Mouse (Mus musculus) C2C12 (cell line): ENCODE results near the gene Itgax. TPM values are rescaled to one million over a fixed set of nuclear protein-coding genes. Genes with fewer than 3 reads are reported as not detected.

Source experiments
- H3K27me3 ChIP-seq: one replicate; pipeline ENCODE4 v1.6.1; 2011; ENCODE audit not compliant: control insufficient read depth, insufficient read depth, insufficient read length
- H3K36me3 ChIP-seq: one replicate; pipeline ENCODE4 v1.6.1; 2011; ENCODE audit not compliant: control insufficient read depth, insufficient read depth
- H3K4me3 ChIP-seq: one replicate; pipeline ENCODE4 v1.5.1; 2011; ENCODE audit warnings: mild to moderate bottlenecking, control low read depth; ENCODE audit not compliant: poor library complexity, insufficient read depth, severe bottlenecking
- H3K79me2 ChIP-seq: one replicate; pipeline ENCODE4 v1.6.1; 2011; ENCODE audit not compliant: control insufficient read depth, insufficient read depth
- H3K79me3 ChIP-seq: one replicate; pipeline ENCODE4 v1.6.1; 2011; ENCODE audit warnings: low read depth, control low read depth
- H3ac ChIP-seq: one replicate; pipeline ENCODE3; 2011; ENCODE audit warnings: low read depth; ENCODE audit not compliant: control insufficient read depth, insufficient read length
- CEBPB ChIP-seq: IDR thresholded peaks from one replicate; pipeline ENCODE4 v1.6.1; 2011; ENCODE audit warnings: low read depth, mild to moderate bottlenecking, control low read depth, moderate library complexity
- CTCF ChIP-seq: IDR thresholded peaks from one replicate; pipeline ENCODE4 v1.5.1; 2011; ENCODE audit not compliant: control insufficient read depth, insufficient read depth, insufficient read length
- FOSL1 ChIP-seq: IDR thresholded peaks from one replicate; pipeline ENCODE4 v1.8.0; 2011; ENCODE audit warnings: mild to moderate bottlenecking, low read length; ENCODE audit not compliant: poor library complexity, insufficient read depth, severe bottlenecking
- MAX ChIP-seq: IDR thresholded peaks from one replicate; pipeline ENCODE4 v1.6.1; 2011; ENCODE audit warnings: mild to moderate bottlenecking, control low read depth
- MYOD1 ChIP-seq: IDR thresholded peaks from one replicate; pipeline ENCODE4 v1.6.1; 2011; ENCODE audit warnings: low read depth; ENCODE audit not compliant: control insufficient read depth, insufficient read length
- MYOG ChIP-seq: IDR thresholded peaks from one replicate; pipeline ENCODE4 v1.6.1; 2011; ENCODE audit not compliant: control insufficient read depth, insufficient read length; ENCODE audit errors: extremely low read depth
- USF1 ChIP-seq: IDR thresholded peaks from one replicate; pipeline ENCODE4 v1.6.1; 2011; ENCODE audit warnings: low read depth, mild to moderate bottlenecking, control low read depth, moderate library complexity
- polyA plus RNA-seq: library from polyadenylated mRNA; unstranded; fragments of >200 nt; fragmentation: generic; extraction: Trizol; gene quantifications from one replicate; pipeline ENCODE4 v1.2.1, GENCODE M21; 2012; ENCODE audit warnings: missing spikeins

Itgax gene
- polyA plus RNA-seq, 1 experiment, result not detected

DNA sequence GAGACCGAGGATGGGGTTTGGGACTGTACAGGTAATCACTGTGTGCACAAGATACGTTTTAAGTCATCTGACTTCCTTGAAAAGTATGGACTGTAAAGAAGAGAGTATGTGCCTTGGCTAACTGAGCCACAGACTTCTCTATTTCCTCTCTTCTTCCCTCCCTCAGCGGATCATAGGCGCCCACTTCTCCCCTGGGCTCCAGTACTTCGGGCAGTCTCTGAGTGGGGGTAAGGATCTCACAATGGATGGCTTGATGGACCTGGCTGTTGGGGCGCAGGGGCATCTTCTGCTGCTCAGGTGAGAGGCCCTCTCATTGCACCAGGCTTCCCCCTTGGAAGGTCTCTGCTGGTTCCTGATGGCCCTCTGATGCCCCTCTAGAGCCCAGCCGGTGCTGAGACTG lies 21.9 kb upstream of the Itgax start:
- H3ac ChIP-seq, result no peak overlapping the region
- no peaks in the 10 kb centered on the region for H3K79me2 ChIP-seq
- H3K36me3 ChIP-seq, result no peaks in the 10 kb centered on the region
- H3K27me3 ChIP-seq, result peaks cover 54% of the 10 kb centered on the region
- TF ChIP-seq MYOD1 (no peak), CTCF (no peak), MAX (no peak), CEBPB (no peak), FOSL1 (no peak), MYOG (no peak), USF1 (no peak)
- no peaks in the 10 kb centered on the region for H3K79me3 ChIP-seq
- H3K4me3 ChIP-seq, result no peak overlapping the region

- TF ChIP-seq CEBPB, result no peak
- TF ChIP-seq USF1, result no peak
- no peak for TF ChIP-seq MYOG
- TF ChIP-seq FOSL1, result no peak
- no peak for TF ChIP-seq MYOD1
- H3K79me2 ChIP-seq, result no peaks in the 10 kb centered on the region
- no peaks in the 10 kb centered on the region for H3K79me3 ChIP-seq
- H3ac ChIP-seq, result no peak overlapping the region
- peaks cover 53% of the 10 kb centered on the region for H3K27me3 ChIP-seq
- no peaks in the 10 kb centered on the region for H3K36me3 ChIP-seq
- H3K4me3 ChIP-seq, result no peak overlapping the region
These were observed 19.0 kb upstream of the Itgax start for GRCm38 (mm10) chr7:128110314-128110713.

- Histone ChIP-seq H3K79me3 (no peaks in the 10 kb centered on the region), H3K79me2 (no peaks in the 10 kb centered on the region), H3K27me3 (peaks cover 43% of the 10 kb centered on the region), H3ac (no peak overlapping the region), H3K4me3 (no peak overlapping the region), H3K36me3 (no peaks in the 10 kb centered on the region)
- TF ChIP-seq CTCF, result no peak
These were observed 17.2 kb upstream of the Itgax start for GRCm38 (mm10) chr7:128112131-128112530.

DNA sequence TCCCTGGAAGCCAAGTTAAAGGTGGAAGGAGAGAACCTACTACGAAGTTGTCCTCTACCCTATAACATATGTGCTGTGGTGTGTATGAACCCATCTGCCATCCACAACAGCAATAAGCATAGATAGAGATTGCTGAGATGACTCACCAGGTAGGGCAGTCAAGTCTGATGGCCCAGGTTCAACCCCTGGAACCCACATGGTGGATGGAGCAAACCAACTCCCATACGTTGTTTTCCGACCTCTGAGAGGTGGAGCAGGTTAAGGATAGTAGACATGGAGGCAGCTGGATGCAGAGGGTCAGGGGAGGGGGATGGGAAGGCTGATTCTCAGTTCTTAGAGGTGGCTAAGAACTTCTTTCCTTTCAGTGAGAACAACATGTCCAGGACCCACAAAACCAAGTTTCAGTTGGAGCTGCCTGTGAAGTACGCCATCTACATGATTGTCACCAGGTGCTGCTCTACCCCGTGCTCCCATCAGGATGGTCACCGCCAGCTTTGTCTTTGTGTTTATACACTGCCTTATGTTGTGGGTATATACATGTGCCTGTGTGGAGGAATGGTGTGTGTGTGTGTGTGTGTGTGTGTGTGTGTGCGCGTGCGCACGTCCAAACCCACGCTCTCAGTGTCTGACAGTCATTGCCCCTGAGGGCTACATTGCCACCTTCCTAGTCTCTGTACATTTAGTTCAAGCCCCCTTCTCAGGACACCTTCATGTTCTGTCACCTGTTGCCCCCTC lies 14.8 kb upstream of the Itgax start:
- TF ChIP-seq MYOG, result no peak
- TF ChIP-seq FOSL1, result no peak
- TF ChIP-seq MAX, result no peak
- Histone ChIP-seq H3K27me3 (peaks cover 34% of the 10 kb centered on the region), H3ac (no peak overlapping the region), H3K79me2 (no peaks in the 10 kb centered on the region), H3K4me3 (no peak overlapping the region), H3K79me3 (no peaks in the 10 kb centered on the region), H3K36me3 (no peaks in the 10 kb centered on the region)

DNA sequence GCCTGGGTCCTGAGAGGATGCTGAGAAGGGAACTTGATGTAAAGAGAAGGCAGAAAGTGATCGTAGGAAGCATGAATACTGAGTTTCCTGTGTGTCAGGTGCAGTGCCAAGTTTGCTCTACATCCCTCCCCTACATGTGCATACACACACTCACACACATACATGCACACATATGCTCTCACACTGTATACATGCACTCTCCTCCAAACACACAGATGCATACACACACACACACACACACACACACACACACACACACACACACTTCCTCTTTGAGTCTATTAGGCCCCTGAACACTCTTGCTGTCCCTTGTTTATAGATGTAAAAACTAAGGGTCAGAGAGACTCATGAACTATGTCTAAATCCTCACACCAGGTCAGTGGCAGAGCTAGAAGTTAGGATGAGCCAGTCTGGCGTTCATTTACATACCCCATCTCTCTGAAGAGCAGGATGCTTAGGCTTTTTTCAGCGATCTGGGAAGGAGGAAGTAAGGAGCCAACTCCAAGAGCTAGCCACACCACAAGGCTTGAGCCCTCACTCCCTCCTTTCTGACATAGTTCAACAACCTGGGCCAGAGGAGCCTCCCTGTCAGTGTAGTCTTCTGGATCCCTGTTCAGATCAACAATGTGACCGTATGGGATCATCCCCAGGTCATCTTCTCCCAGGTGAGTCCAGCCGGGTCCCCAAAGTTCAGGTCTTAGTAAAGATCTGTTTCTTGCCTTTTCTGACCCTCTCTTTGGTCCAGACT lies 14.0 kb upstream of the Itgax start:
- TF ChIP-seq USF1 (no peak), MAX (no peak), CTCF (no peak), MYOG (no peak), MYOD1 (no peak), CEBPB (no peak), FOSL1 (no peak)
- no peaks in the 10 kb centered on the region for H3K36me3 ChIP-seq
- no peaks in the 10 kb centered on the region for H3K79me2 ChIP-seq
- H3K4me3 ChIP-seq, result no peak overlapping the region
- H3K27me3 ChIP-seq, result peaks cover 34% of the 10 kb centered on the region
- H3K79me3 ChIP-seq, result no peaks in the 10 kb centered on the region
- H3ac ChIP-seq, result no peak overlapping the region

DNA sequence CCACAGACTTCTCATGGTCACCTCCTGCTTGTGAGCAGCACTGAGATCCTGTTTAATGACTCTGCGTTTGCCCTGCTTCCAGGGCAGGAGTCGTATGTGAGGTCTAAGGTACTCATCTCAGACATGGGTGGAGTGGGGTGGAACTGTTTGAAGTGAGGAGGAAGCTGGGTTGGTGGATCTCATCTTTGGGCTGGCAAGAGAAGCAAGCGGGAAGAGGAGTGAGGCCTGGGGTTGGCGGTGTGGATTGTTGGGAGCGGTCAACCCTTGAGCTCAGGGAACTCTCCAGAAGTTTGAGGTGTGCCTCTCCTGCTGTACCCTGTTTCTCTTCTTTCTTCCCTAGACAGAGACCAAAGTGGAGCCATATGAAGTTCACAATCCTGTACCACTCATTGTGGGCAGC lies 13.0 kb upstream of the Itgax start:
- H3K79me2 ChIP-seq, result no peaks in the 10 kb centered on the region
- peaks cover 30% of the 10 kb centered on the region for H3K27me3 ChIP-seq
- TF ChIP-seq MYOD1 (no peak), MAX (no peak), CTCF (no peak), FOSL1 (no peak), CEBPB (no peak)
- no peaks in the 10 kb centered on the region for H3K36me3 ChIP-seq
- H3ac ChIP-seq, result no peak overlapping the region
- H3K4me3 ChIP-seq, result no peak overlapping the region
- H3K79me3 ChIP-seq, result no peaks in the 10 kb centered on the region
